In the genomic region with DNA sequence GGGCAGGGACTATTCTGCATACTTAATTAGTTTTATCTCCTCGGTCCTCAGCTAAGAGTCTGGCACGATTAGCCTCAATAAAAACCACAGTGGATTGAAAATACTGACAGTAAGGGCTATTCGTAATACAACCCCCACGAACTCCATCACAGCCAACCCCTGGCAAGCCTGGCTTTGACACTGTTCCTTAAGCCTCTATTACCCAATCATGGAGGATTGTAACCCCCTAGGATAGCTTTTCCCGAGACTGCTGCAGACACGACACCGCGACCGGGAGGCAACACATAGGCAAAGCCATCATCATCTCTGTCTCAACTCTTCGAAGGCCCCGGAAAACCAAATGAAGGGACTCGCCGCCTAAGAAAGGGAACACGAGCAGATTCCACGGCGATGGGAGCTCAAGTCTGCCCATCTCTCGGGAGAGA, we compare ENCODE assay signal across 8 mouse cellular contexts. TPM values are rescaled to one million over a fixed set of nuclear protein-coding genes. Genes with fewer than 3 reads are reported as not detected.
A peak's percentile ranks its signal among the peaks of the same experiment; 100 is the strongest.
DNase-seq lines count a peak whose midpoint lies in the region; ATAC-seq and TF ChIP-seq lines count a peak whose summit lies in the region.

No protein-coding gene starts in this region.

- no peaks in the 10 kb centered on the region for H3K9me3 ChIP-seq in heart, postnatal 0 days (replicated peaks; ENCODE audit: control insufficient read depth, low read length)
- H3K9me3 ChIP-seq in forebrain, embryonic 13.5 days (replicated peaks) = no peaks in the 10 kb centered on the region
- no peaks in the 10 kb centered on the region for H3K9me3 ChIP-seq in liver, embryonic 14.5 days (ENCODE audit: control insufficient read depth, low read length)
- no peaks in the 10 kb centered on the region for H3K9me3 ChIP-seq in stomach, embryonic 14.5 days (ENCODE audit: control insufficient read depth, low read depth, low read length)

- peaks cover 16% of the 10 kb centered on the region for H3K4me1 ChIP-seq in heart, postnatal 0 days (ENCODE audit: control insufficient read depth, insufficient read depth)
- peaks cover 21% of the 10 kb centered on the region for H3K4me1 ChIP-seq in forebrain, embryonic 13.5 days
- H3K4me1 ChIP-seq in liver, embryonic 14.5 days (replicated peaks; ENCODE audit: control insufficient read depth in 2 of 2, insufficient read depth in 2 of 2, low read length in 1 of 2) = peaks cover 3 to 6% of the 10 kb centered on the region in 2 experiments
- H3K4me1 ChIP-seq in stomach, embryonic 14.5 days (ENCODE audit: control insufficient read depth, insufficient read depth, low read length) = peaks cover 2% of the 10 kb centered on the region

- peaks cover 16% of the 10 kb centered on the region for H3K36me3 ChIP-seq in heart, postnatal 0 days (replicated peaks; ENCODE audit: control insufficient read depth, insufficient read depth, low read length)
- H3K36me3 ChIP-seq in forebrain, embryonic 13.5 days (ENCODE audit: poor library complexity, severe bottlenecking) = peaks cover 15% of the 10 kb centered on the region
- H3K36me3 ChIP-seq in liver, embryonic 14.5 days (replicated peaks; ENCODE audit: control insufficient read depth, insufficient read depth, low read depth) = peaks cover 8% of the 10 kb centered on the region
- H3K36me3 ChIP-seq in stomach, embryonic 14.5 days (ENCODE audit: control insufficient read depth, insufficient read depth, low read length) = peaks cover 11% of the 10 kb centered on the region

- TF ChIP-seq CTCF in heart, postnatal 0 days (IDR thresholded peaks at IDR 0.05; ENCODE audit: low read depth) = no peak
- TF ChIP-seq CTCF in liver, embryonic 14.5 days (IDR thresholded peaks at IDR 0.05; ENCODE audit: low read depth) = no peak

- H3K4me3 ChIP-seq in heart, postnatal 0 days (ENCODE audit: low read depth, low read length) = peak overlapping the region; percentile 69
- peak overlapping the region; percentile 97 for H3K4me3 ChIP-seq in forebrain, embryonic 13.5 days
- peak overlapping the region; percentile 86 to 98 for H3K4me3 ChIP-seq in liver, embryonic 14.5 days (ENCODE audit: insufficient read depth in 1 of 2, low read depth in 2 of 2, low read length in 2 of 2)
- peak overlapping the region; percentile 93 for H3K4me3 ChIP-seq in stomach, embryonic 14.5 days (ENCODE audit: low read depth, low read length)

- DNase-seq in heart, postnatal 0 days (ENCODE audit: low spot score) = peak; percentile 24
- DNase-seq in heart, postnatal 36 days = no peak
- DNase-seq in Muller cell, postnatal 12 days (ENCODE audit: inconsistent ontology term) = peak; percentile 66
- DNase-seq in liver, embryonic 14.5 days (ENCODE audit: low read depth in 3 of 3, low spot score in 3 of 3) = peak; percentile 9 to 30 (median 19)
- DNase-seq in right cerebral cortex, adult 18-20 months = no peak
- no peak for DNase-seq in cerebellum, postnatal 14 days

- peak overlapping the region; percentile 89 for H3K9ac ChIP-seq in heart, postnatal 0 days (replicated peaks; ENCODE audit: low read depth, low read length)
- peak overlapping the region; percentile 92 for H3K9ac ChIP-seq in forebrain, embryonic 13.5 days
- peak overlapping the region; percentile 89 for H3K9ac ChIP-seq in liver, embryonic 14.5 days (replicated peaks)
- peak overlapping the region; percentile 80 for H3K9ac ChIP-seq in stomach, embryonic 14.5 days (replicated peaks; ENCODE audit: low read depth, low read length)

- peak overlapping the region; percentile 95 for H3K27ac ChIP-seq in heart, postnatal 0 days (ENCODE audit: low read depth)
- H3K27ac ChIP-seq in forebrain, embryonic 13.5 days = peak overlapping the region; percentile 90
- H3K27ac ChIP-seq in liver, embryonic 14.5 days = peak overlapping the region; percentile 75
- H3K27ac ChIP-seq in stomach, embryonic 14.5 days (ENCODE audit: low read length) = peak overlapping the region; percentile 92

- H3K4me2 ChIP-seq in heart, postnatal 0 days (ENCODE audit: low read depth, low read length) = peak overlapping the region; percentile 87
- peak overlapping the region; percentile 90 for H3K4me2 ChIP-seq in forebrain, embryonic 13.5 days
- peak overlapping the region; percentile 93 for H3K4me2 ChIP-seq in liver, embryonic 14.5 days (ENCODE audit: low read depth)
- H3K4me2 ChIP-seq in stomach, embryonic 14.5 days (replicated peaks; ENCODE audit: low read depth, low read length) = peak overlapping the region; percentile 71

- TF ChIP-seq EP300 in heart, postnatal 0 days (IDR thresholded peaks at IDR 0.05; ENCODE audit: low read depth) = no peak
- TF ChIP-seq EP300 in liver, embryonic 14.5 days (IDR thresholded peaks at IDR 0.05; ENCODE audit: low read depth) = no peak

- no peaks in the 10 kb centered on the region for H3K27me3 ChIP-seq in heart, postnatal 0 days (ENCODE audit: control insufficient read depth, insufficient read depth, low read length)
- no peaks in the 10 kb centered on the region for H3K27me3 ChIP-seq in forebrain, embryonic 13.5 days
- no peaks in the 10 kb centered on the region for H3K27me3 ChIP-seq in liver, embryonic 14.5 days (ENCODE audit: control insufficient read depth, insufficient read depth, low read length)
- H3K27me3 ChIP-seq in stomach, embryonic 14.5 days (ENCODE audit: control insufficient read depth, insufficient read depth, low read length) = no peaks in the 10 kb centered on the region

- ATAC-seq in heart, postnatal 0 days (ENCODE audit: insufficient read depth, low read depth) = no peak
- ATAC-seq in forebrain, embryonic 13.5 days = no peak
- ATAC-seq in liver, embryonic 14.5 days (ENCODE audit: insufficient read depth) = no peak
- no peak for ATAC-seq in stomach, embryonic 14.5 days (ENCODE audit: insufficient number of reproducible peaks, insufficient read depth, low FRiP score, low read depth)

- intact Hi-C loops in heart, postnatal 36 days (cut with DNase I) = loop anchor here (2.0 to 5.0 kb wide), 3 partner anchors 14 to 163 kb away; partner anchors contain the start of genes Ddx21 and Vps26a

- under 1% methylated on average over 17 of the region's 17 CpGs for WGBS in heart, postnatal 0 days
- under 1% methylated on average over 17 of the region's 17 CpGs for WGBS in forebrain, embryonic 13.5 days
- under 1% methylated on average over 17 of the region's 17 CpGs for WGBS in liver, embryonic 14.5 days (ENCODE audit: insufficient replicate concordance)
- under 1% methylated on average over 17 of the region's 17 CpGs for WGBS in stomach, embryonic 14.5 days

RNA-seq across cellular contexts. Expression of gene Ddx50, which starts 0.6 kb away (rescaled TPM):
- 40.2 and 56.5 TPM in 2 replicates for total RNA-seq in heart, postnatal 0 days (2014; rRNA removed; ENCODE audit: low replicate concordance)
- polyA plus RNA-seq in heart, postnatal 0 days (2015; fragmentation: Nextera tagmentation; extraction: Ambion mirVana) = 79.0 and 79.4 TPM in 2 replicates
- 10 to 100 TPM; 47.3 to 49.1 TPM for total RNA-seq in heart, postnatal 36 days (2021)
- polyA plus RNA-seq in forebrain, embryonic 13.5 days (2015; fragmentation: Nextera tagmentation; extraction: Ambion mirVana) = 107 and 116 TPM in 2 replicates
- 9.9 and 22.7 TPM in 2 replicates for polyA plus RNA-seq in liver, embryonic 14.5 days (2012; rRNA removed)
- 36.7 and 41.0 TPM in 2 replicates for polyA plus RNA-seq in liver, embryonic 14.5 days (2014; fragmentation: Nextera tagmentation; extraction: Ambion mirVana)
- polyA plus RNA-seq in stomach, embryonic 14.5 days (2014; fragmentation: Nextera tagmentation; extraction: Ambion mirVana) = 147 and 148 TPM in 2 replicates

RNA-seq across cellular contexts. Expression of gene Ddx21, which starts 48.3 kb away (rescaled TPM):
- 11.4 and 12.1 TPM in 2 replicates for total RNA-seq in heart, postnatal 0 days (2014; rRNA removed; ENCODE audit: low replicate concordance)
- polyA plus RNA-seq in heart, postnatal 0 days (2015; fragmentation: Nextera tagmentation; extraction: Ambion mirVana) = 7.2 and 8.8 TPM in 2 replicates
- total RNA-seq in heart, postnatal 36 days (2021) = 10 to 100 TPM; 27.6 to 29.9 TPM
- polyA plus RNA-seq in forebrain, embryonic 13.5 days (2015; fragmentation: Nextera tagmentation; extraction: Ambion mirVana) = 23.8 and 24.5 TPM in 2 replicates
- 17.7 and 31.5 TPM in 2 replicates for polyA plus RNA-seq in liver, embryonic 14.5 days (2012; rRNA removed)
- 19.2 and 20.3 TPM in 2 replicates for polyA plus RNA-seq in liver, embryonic 14.5 days (2014; fragmentation: Nextera tagmentation; extraction: Ambion mirVana)
- polyA plus RNA-seq in stomach, embryonic 14.5 days (2014; fragmentation: Nextera tagmentation; extraction: Ambion mirVana) = 27.0 and 28.3 TPM in 2 replicates

Comparison
In these comparisons a context has a peak if more than half of its experiments do, and no peak if none do; other contexts are left out.
1. DNase-seq: peak in heart, postnatal 0 days (single experiment), Muller cell, postnatal 12 days (single experiment) and liver, embryonic 14.5 days (3 of 3); none in heart, postnatal 36 days (0 of 2), right cerebral cortex, adult 18-20 months (single experiment) and cerebellum, postnatal 14 days (0 of 2).
2. Peak in every context shown above with its lines, with median percentiles within 50 percentile points of each other: H3K27ac ChIP-seq, H3K4me2 ChIP-seq, H3K4me3 ChIP-seq and H3K9ac ChIP-seq.